Comparison of ENCODE assay signal across 25 mouse cellular contexts in the genomic region with DNA sequence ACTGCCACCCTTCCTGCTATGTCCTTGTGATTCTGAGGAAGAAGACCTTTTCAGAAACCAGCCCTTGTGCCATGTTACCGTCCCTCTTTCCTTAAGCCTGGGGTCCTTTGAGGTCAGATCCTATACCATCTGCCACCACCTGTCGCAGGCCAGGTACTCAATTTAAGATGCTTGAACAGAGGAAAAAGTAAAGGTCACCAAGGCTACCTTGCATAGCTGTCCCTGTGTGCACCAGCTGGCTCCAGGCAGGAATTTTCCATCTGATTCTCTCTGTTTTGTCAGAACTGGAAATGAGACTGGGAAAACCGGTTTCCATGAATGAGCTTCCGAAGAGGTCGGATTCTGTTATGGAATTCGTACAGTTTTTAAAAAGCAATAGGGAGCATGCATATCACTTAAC.
DNase-seq lines count a peak whose midpoint lies in the region; ATAC-seq and TF ChIP-seq lines count a peak whose summit lies in the region.
"Had no signal": no experiment of that assay in that cellular context is flagged by ENCODE, and none has a peak within 500 bp of the region (broad histone marks: within the 10 kb centered on the region; RNA-seq: fewer than 3 reads in every experiment).

No protein-coding gene starts in this region.

- no peak overlapping the region for H3K4me3 ChIP-seq in limb, embryonic 14.5 days (replicated peaks; ENCODE audit: low read length)
- no peak overlapping the region for H3K4me3 ChIP-seq in limb, embryonic 10.5 days
- H3K4me3 ChIP-seq in intestine, postnatal 0 days (ENCODE audit: low read depth, low read length) = no peak overlapping the region
- H3K4me3 ChIP-seq: embryonic facial prominence, embryonic 15.5 days; forebrain, embryonic 15.5 days; heart, embryonic 13.5 days; limb, embryonic 13.5 days; liver, embryonic 13.5 days; midbrain, embryonic 15.5 days; neural tube, embryonic 12.5 days had no signal

- H3K4me2 ChIP-seq in limb, embryonic 14.5 days (replicated peaks; ENCODE audit: low read depth, low read length, severe bottlenecking) = no peak overlapping the region
- H3K4me2 ChIP-seq in intestine, postnatal 0 days (replicated peaks; ENCODE audit: low read depth) = no peak overlapping the region
- H3K4me2 ChIP-seq: embryonic facial prominence, embryonic 15.5 days; forebrain, embryonic 15.5 days; heart, embryonic 13.5 days; limb, embryonic 13.5 days; liver, embryonic 13.5 days; midbrain, embryonic 15.5 days; neural tube, embryonic 12.5 days had no signal

- 82% methylated on average over 6 of the region's 6 CpGs for WGBS in limb, embryonic 14.5 days
- 84% methylated on average over 6 of the region's 6 CpGs for WGBS in limb, embryonic 10.5 days
- 86% methylated on average over 6 of the region's 6 CpGs for WGBS in intestine, postnatal 0 days

- no peak overlapping the region for H3K27ac ChIP-seq in limb, embryonic 14.5 days (replicated peaks; ENCODE audit: low read depth, low read length)
- H3K27ac ChIP-seq in limb, embryonic 10.5 days = no peak overlapping the region
- H3K27ac ChIP-seq in intestine, postnatal 0 days (ENCODE audit: low read depth, low read length) = no peak overlapping the region
- H3K27ac ChIP-seq: embryonic facial prominence, embryonic 15.5 days; forebrain, embryonic 15.5 days; heart, embryonic 13.5 days; limb, embryonic 13.5 days; liver, embryonic 13.5 days; macrophage; midbrain, embryonic 15.5 days; neural tube, embryonic 12.5 days; stomach, postnatal 0 days had no signal

- no peaks in the 10 kb centered on the region for H3K36me3 ChIP-seq in limb, embryonic 14.5 days (ENCODE audit: control insufficient read depth, insufficient read depth, low read length)
- H3K36me3 ChIP-seq in limb, embryonic 10.5 days = no peaks in the 10 kb centered on the region
- no peaks in the 10 kb centered on the region for H3K36me3 ChIP-seq in intestine, postnatal 0 days (ENCODE audit: control insufficient read depth, insufficient read depth)
- H3K36me3 ChIP-seq: embryonic facial prominence, embryonic 15.5 days; forebrain, embryonic 15.5 days; heart, embryonic 13.5 days; limb, embryonic 13.5 days; liver, embryonic 13.5 days; midbrain, embryonic 15.5 days; neural tube, embryonic 12.5 days had no signal

- no peaks in the 10 kb centered on the region for H3K27me3 ChIP-seq in limb, embryonic 14.5 days (ENCODE audit: control insufficient read depth, insufficient read depth, low read length)
- H3K27me3 ChIP-seq in limb, embryonic 10.5 days (ENCODE audit: low read depth, poor library complexity, severe bottlenecking) = no peaks in the 10 kb centered on the region
- no peaks in the 10 kb centered on the region for H3K27me3 ChIP-seq in intestine, postnatal 0 days (replicated peaks; ENCODE audit: control insufficient read depth, insufficient read depth, low read length)
- H3K27me3 ChIP-seq: embryonic facial prominence, embryonic 15.5 days; forebrain, embryonic 15.5 days; heart, embryonic 13.5 days; liver, embryonic 13.5 days; midbrain, embryonic 15.5 days; neural tube, embryonic 12.5 days had no signal

- TF ChIP-seq POLR2A in limb, embryonic 14.5 days (IDR thresholded peaks at IDR 0.05; ENCODE audit: borderline replicate concordance, extremely low read depth, insufficient read depth, insufficient read length) = no peak

- H3K9me3 ChIP-seq in limb, embryonic 14.5 days (ENCODE audit: control insufficient read depth, low read length) = no peaks in the 10 kb centered on the region
- H3K9me3 ChIP-seq in limb, embryonic 10.5 days (replicated peaks) = no peaks in the 10 kb centered on the region
- H3K9me3 ChIP-seq in intestine, postnatal 0 days (ENCODE audit: control insufficient read depth) = no peaks in the 10 kb centered on the region
- H3K9me3 ChIP-seq: embryonic facial prominence, embryonic 15.5 days; forebrain, embryonic 15.5 days; heart, embryonic 13.5 days; limb, embryonic 13.5 days; liver, embryonic 13.5 days; midbrain, embryonic 15.5 days; neural tube, embryonic 12.5 days had no signal

- H3K4me1 ChIP-seq in limb, embryonic 14.5 days (ENCODE audit: control insufficient read depth, insufficient read depth, low read length) = peaks cover 9% of the 10 kb centered on the region
- peaks cover 16% of the 10 kb centered on the region for H3K4me1 ChIP-seq in limb, embryonic 10.5 days
- no peaks in the 10 kb centered on the region for H3K4me1 ChIP-seq in intestine, postnatal 0 days (replicated peaks; ENCODE audit: control insufficient read depth, insufficient read depth, low read length)
- H3K4me1 ChIP-seq: forebrain, embryonic 15.5 days; liver, embryonic 13.5 days; midbrain, embryonic 15.5 days; neural tube, embryonic 12.5 days had no signal

- no peak overlapping the region for H3K9ac ChIP-seq in limb, embryonic 14.5 days (ENCODE audit: low read depth, low read length, severe bottlenecking)
- H3K9ac ChIP-seq in intestine, postnatal 0 days (ENCODE audit: low read depth, low read length) = no peak overlapping the region
- H3K9ac ChIP-seq: embryonic facial prominence, embryonic 15.5 days; forebrain, embryonic 15.5 days; heart, embryonic 13.5 days; limb, embryonic 13.5 days; liver, embryonic 13.5 days; midbrain, embryonic 15.5 days; neural tube, embryonic 12.5 days had no signal

- no peak for TF ChIP-seq CTCF in intestine, postnatal 0 days (IDR thresholded peaks at IDR 0.05; ENCODE audit: low read depth)

- peak; percentile 22 for DNase-seq in cerebellum, adult 11 months
- no peak for DNase-seq in cerebellum, postnatal 4 days (ENCODE audit: low spot score in 2 of 2)
- peak; percentile 31 for DNase-seq in limb, embryonic 14.5 days (ENCODE audit: low spot score)
- no peak for DNase-seq in limb, embryonic 10.5 days (ENCODE audit: low spot score)
- peak; percentile 89 for DNase-seq in brain, adult 2 months (ENCODE audit: low read depth, low spot score)
- DNase-seq in cerebellum, adult 9-10 months = peak; percentile 68
- DNase-seq: adrenal gland, postnatal 14 days; gastrocnemius, postnatal 10 days; heart, adult 18-20 months; heart, postnatal 14 days; kidney, adult 8-10 months; kidney, postnatal 25 days; liver, embryonic 13.5 days; right cerebral cortex, postnatal 14 days; thymus, adult 2 months; thymus, postnatal 4 days had no signal

- no peak for ATAC-seq in limb, embryonic 14.5 days (ENCODE audit: low FRiP score, low read depth)
- no peak for ATAC-seq in intestine, postnatal 0 days
- ATAC-seq: forebrain, embryonic 15.5 days; midbrain, embryonic 15.5 days had no signal

Comparison
In these comparisons a context has a peak if more than half of its experiments do, and no peak if none do; other contexts are left out.
1. DNase-seq: peak in cerebellum, adult 11 months (single experiment), limb, embryonic 14.5 days (single experiment), brain, adult 2 months (single experiment) and cerebellum, adult 9-10 months (single experiment); none in cerebellum, postnatal 4 days (0 of 2) and limb, embryonic 10.5 days (single experiment).